Mouse (Mus musculus): ENCODE measurements around the gene Nol4l.

Nol4l gene

GRCm38 (mm10) chr2:153529931-153530766, at the start of gene Nol4l:
Gene Nol4l, minus strand, starts transcription at chr2:153529971.
- DNase-seq (ENCODE audit: low spot score) = peak; percentile 30

DNA sequence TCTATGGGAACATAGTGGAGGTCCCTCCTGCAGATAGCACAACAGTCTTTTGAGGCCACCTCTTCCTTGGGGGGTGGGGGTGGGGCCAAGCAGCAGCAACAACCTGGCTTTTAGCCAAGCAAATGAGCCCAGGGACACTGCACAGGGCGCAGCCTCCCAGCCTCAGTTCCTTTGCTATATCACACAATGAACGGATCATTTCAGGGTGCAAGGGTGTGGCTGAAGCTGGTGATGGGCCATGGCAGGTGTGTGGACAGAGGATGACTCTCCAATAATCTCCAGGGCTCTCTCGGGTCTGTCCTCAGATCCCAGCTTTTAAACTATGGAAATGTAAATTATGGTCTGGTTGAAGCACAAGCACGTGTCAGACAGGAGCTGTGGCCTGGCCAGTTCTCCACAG, 47.4 kb upstream of the Nol4l start:
- DNase-seq (ENCODE audit: low spot score) = no peak

DNA sequence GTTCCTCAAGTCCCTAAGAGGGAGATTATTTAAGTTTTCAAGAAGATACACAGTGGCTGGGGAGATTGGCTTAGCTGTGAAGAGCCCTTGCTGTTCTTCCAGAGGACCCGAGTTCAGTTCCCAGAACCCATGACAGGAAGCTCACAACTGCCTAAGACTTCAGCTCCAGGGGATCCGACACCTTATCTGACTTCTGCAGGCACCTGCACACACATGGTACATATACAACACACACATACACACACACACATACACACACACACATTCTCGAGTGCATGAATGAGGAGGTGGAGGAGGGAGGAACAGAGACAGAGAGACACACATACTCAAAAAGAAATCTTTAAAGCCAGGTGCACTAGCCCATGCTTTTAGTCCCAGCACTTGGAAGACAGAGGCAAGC, 46.4 kb upstream of the Nol4l start:
- DNase-seq (ENCODE audit: low spot score) = no peak

- DNase-seq (ENCODE audit: low spot score) = no peak
These were observed 45.8 kb upstream of the Nol4l start for GRCm38 (mm10) chr2:153575554-153575953.

GRCm38 (mm10) chr2:153573101-153573500, 43.3 kb upstream of the Nol4l start:
- DNase-seq (ENCODE audit: low spot score) = no peak

DNA sequence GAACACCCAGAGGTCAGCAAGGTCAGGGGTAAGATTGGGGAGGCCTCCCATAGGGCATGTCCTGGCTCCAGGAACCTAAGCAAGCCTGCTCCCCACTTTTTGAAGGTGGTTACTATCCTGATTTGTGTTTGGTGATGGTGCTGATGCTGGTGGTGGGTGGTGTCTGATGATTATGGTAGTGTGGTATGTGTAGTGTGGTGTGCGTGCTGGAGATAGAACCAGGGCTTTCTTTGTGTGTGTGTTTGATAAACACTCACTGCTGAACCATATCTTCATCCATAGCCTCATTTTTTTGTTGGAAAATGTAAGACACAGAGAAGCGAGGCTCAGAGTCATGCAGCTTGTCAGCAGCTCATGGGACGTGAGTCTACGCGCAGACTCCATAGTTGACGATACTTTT, 38.8 kb upstream of the Nol4l start:
- no peak for DNase-seq (ENCODE audit: low spot score)

DNA sequence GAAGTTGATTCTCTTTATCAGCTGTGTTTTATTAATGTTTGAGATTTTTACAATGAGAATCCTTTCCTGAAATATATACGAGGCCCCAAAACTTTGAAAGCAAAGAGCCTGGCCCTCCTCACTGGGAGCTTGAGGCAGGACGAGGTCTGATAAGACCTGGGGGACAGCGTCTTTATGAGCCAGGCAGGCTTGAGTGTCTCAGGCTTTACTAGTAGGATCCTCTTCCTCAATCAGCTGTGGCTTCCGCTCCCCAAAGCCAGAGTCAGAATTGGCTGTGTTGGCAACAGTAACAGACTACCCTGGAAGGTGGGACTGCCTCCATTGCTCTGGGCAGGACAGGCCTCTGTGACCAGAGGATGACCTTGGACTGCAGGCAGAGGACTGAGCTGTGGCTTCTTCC, 38.2 kb upstream of the Nol4l start:
- no peak for DNase-seq (ENCODE audit: low spot score)

GRCm38 (mm10) chr2:153564343-153564742, 34.6 kb upstream of the Nol4l start:
- DNase-seq (ENCODE audit: low spot score) = no peak

GRCm38 (mm10) chr2:153561564-153561963, 31.8 kb upstream of the Nol4l start:
- no peak for DNase-seq (ENCODE audit: low spot score)

DNA sequence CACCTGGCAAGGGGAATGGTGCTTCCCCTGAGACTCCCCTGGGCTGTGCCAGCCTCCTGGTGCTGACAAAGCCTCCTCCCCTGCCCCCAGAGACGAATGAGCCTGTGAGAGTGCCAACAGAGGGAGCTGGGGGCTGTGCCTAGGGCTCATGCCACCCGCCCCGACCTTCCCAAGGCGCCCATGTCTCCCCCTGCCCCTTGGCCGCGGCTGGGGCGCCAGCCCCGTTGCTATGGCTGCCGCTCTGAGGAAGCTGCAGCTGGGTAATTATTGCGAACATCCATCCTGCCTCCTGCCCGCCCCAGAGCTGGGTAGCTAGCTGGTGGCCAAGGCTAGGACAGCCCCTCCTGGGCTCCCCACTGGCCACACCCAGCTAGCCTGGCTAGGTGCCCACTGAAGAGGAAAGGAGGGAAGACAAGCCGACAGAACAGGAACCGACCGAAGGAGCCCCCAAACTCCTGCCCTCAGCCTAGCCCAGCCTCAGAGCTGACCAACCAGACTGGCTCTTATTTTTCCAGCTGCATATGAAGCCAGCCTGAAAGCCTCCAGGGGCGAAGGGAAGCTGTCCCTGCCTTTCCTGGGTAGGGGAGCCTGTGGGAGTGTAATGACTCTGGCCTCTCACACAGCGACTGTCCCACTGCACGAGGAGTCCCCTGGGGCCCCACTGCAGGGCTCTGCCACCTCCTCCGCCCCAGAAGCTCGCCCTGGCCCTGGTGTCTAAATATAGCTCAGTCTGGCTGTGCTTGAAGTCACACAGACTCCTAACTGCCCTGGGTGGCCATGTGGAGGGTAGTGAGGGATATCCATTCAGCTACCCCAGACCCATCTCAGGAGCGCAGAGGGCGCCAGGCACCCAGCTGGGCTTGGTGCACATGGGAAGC, 31.1 kb upstream of the Nol4l start:
- no peak for DNase-seq (ENCODE audit: low spot score)

- no peak for DNase-seq (ENCODE audit: low spot score)
These were observed 29.9 kb upstream of the Nol4l start for GRCm38 (mm10) chr2:153559613-153560152.

GRCm38 (mm10) chr2:153558464-153558863, 28.7 kb upstream of the Nol4l start:
- no peak for DNase-seq (ENCODE audit: low spot score)

DNA sequence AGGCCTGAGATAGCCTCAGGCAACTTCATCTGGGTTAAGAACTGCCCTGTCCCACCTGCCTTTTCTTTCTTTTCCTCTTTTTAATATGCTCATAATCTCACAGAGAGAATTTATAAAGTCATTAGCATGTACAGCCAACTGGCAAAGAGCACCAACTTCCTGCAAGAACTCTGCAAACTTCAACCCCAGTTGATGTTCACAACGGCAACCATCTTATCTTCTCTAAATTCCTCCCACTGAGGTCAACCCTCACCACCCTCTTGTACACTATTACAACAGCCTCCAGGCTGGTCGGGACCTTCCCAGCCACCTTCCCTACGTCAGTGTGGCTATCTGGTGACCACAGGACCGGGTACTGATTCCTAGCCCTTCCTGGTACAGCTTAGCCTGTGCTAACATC, 27.5 kb upstream of the Nol4l start:
- no peak for DNase-seq (ENCODE audit: low spot score)

DNA sequence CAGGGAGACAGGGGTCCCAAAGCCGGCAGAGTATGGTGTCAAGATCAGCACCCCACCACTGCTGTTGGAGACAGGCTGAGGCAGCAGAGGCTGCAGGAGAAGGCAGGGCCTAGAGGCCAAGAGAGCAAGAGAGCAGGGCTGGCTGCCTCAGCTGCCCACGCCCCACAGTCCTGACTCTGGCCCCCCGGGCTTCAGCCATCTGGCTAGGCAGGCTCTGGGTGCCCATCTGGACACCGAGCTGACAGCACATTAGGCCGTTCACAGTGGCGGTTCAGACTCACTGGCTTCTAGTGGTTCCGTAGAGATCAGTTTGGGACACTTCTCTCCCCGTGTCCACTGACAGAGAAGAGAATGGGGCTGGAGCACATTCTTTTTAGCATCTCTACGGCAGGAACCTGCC, 26.4 kb upstream of the Nol4l start:
- no peak for DNase-seq (ENCODE audit: low spot score)

- DNase-seq (ENCODE audit: low spot score) = no peak
These were observed 24.8 kb upstream of the Nol4l start for GRCm38 (mm10) chr2:153554543-153554942.

DNA sequence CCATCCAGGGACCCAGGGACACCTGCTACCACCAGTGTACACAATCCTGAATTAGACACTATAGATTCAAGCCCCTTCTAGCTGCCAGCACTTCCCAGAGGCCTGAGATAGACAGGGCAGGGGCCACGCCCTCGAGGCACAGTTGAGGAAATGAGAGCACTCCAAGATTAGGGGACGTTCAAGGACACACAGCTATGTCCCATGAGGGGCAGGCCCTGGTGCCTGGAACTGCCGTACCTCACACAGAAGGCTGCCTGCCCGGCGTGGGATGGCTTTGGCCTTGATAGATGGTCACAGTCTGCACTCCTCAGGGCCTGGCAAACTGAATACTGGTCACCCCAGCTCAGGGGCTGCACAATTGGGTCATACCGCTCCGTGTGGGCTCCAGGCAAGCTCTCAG, 19.7 kb upstream of the Nol4l start:
- DNase-seq (ENCODE audit: low spot score) = no peak

DNA sequence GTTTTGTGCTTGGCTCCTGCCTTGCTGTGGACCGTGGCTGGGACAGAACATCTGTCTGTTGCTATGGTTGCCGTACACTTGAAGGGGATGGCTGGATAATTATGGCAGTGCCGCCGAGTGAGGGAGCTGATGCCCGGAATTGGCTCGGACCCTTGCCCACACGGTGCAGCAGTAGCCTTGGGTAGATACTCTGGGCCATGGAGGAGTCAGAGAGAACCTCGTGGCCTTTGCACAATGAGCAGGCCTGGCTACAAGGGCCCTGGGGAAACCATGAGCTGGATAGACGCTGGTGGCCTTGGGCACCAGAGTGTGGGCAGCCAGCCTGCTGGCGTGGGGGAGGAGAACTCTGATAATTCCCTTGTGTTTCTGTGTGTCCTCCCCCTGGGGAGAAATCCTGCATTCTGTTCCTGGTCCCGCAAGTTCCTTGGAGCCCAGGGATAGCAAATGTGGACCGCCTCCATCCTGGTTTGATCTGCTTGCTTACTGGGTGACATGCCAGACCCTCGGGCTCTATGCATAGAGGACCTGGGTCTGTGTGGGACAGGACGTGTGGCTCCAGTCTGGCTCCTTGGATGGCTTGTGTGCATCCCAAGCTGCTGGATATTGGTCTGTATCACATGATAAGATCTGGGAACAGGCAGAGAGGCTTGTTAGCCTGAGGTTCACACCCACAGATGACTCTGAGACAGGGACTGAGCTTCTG, 18.6 kb upstream of the Nol4l start:
- DNase-seq (ENCODE audit: low spot score) = no peak

DNA sequence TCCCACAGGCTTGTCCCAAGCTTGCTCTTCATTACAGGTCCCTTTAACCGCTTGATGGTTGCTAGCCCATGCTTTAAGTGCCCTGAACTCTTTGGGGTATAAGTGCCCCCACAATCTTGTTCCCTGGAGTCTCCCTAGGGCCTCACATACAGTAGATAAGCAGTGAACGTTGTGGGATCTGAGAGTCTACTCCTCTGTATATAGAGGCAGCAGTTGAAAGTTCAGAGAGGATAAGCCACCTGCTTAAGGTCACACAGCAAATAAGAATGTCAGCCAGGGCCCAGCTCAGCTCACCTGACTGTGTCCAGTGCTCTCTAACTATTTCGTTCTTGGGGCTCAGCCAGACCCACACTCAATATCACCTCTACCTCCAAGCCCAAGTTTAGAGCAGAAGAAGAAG, 17.9 kb upstream of the Nol4l start:
- no peak for DNase-seq (ENCODE audit: low spot score)

DNA sequence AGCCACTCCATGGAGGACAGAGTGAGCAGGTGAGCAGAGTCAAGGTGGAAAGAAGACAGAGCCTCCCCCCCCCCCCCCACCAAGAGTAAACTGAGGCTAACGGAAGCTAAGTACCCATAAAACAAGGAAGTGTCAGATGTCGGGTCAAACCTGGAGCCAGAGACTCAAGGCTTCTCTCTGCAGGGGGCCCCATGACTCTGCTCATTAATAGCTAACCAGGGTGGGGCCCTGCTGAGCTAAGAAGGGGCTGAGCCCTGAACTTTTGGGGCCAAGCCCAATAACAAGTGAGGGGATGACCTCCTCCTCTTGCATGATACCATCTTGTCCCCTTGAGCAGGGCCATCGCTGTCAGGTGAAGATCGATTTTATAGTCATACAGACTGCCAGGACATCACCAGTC, 17.2 kb upstream of the Nol4l start:
- no peak for DNase-seq (ENCODE audit: low spot score)

DNA sequence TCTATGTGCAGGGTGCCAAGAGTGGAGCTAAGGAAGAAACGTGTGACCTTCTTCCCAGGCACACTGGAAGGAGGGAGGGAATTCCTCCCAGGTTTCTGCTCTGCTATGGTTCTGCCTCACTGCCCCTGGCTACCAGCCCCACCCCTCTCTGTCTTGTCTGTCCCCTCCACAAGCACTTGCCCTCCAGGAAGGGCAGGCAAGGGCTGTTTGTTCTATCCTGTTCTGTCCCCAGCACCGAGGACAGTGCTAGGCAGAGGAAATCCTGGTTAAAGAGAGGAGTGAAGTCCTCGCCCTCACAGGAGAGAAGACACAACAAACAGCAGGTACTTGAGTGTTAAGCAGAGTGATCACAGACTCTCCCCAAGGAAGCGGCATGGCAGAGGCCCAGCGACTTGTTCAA, 16.7 kb upstream of the Nol4l start:
- no peak for DNase-seq (ENCODE audit: low spot score)

DNA sequence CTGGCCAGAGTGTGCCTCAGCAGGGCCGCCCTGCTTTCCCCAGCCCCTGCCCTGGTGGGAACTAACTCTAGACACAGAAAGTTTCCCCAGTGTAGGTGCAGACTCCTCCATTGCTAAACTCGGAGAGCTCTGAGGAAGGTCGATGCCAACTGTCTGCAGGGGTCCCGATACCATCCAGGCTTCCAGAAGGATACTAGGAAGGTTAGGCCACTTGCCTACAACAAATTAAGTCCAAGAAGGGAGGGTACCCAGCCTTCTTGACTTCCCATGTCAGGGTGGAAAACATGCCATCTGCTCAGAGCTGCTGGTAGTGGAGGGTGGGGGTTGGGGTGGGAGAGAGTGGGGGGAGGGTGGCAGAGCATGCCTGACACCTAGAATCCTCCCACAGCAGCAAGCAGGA, 15.0 kb upstream of the Nol4l start:
- no peak for DNase-seq (ENCODE audit: low spot score)

Measured in urinary bladder, postnatal 14 days (tissue).